Mouse (Mus musculus) heart, postnatal 4 days (tissue): ENCODE data around the gene Defb5. TPM values are rescaled to one million over a fixed set of nuclear protein-coding genes. Genes with fewer than 3 reads are reported as not detected.
"Not testable (repeated sequence)": the region's sequence is repeated elsewhere in the genome, so short reads cannot be mapped to it uniquely, and the experiment has no call there.

Experiments used
- DNase-seq: peaks from one replicate; pipeline ENCODE4 v3.0.0; 2021
- total RNA-seq, 2 experiments: library from RNA; stranded (reverse); gene quantifications; 2 replicates each; pipeline ENCODE4 v1.2.3; 2021

The Defb5 gene
- not detected for total RNA-seq

GRCm38 (mm10) chr8:19247280-19247679, at the start of gene Defb5:
TSS of gene Defb5 (plus strand) at chr8:19247580.
- no peak for DNase-seq

GRCm38 (mm10) chr8:19225161-19225560, 22.2 kb upstream of the Defb5 start, which contains the start of gene Defb6:
TSS of gene Defb6 (plus strand) at chr8:19225478.
- no peak for DNase-seq

GRCm38 (mm10) chr8:19238101-19238500, 9.3 kb upstream of the Defb5 start:
- DNase-seq = no peak

GRCm38 (mm10) chr8:19239616-19240015, 7.8 kb upstream of the Defb5 start, which contains the start of gene Defb46:
TSS of gene Defb46 (plus strand) at chr8:19239916.
- DNase-seq = no peak

- no peak for DNase-seq
These were observed 10.8 kb downstream of the Defb5 start for GRCm38 (mm10) chr8:19258136-19258535.

- DNase-seq = no peak
These were observed 12.3 kb downstream of the Defb5 start for GRCm38 (mm10) chr8:19259667-19260066.

- DNase-seq = not testable (repeated sequence)
These were observed 45.7 kb downstream of the Defb5 start, which contains the start of gene Defb3 for GRCm38 (mm10) chr8:19293060-19293459. TSS of gene Defb3 (plus strand) at chr8:19293360.

GRCm38 (mm10) chr8:19298361-19298760, 51.0 kb downstream of the Defb5 start:
- not testable (repeated sequence) for DNase-seq

Other genes with a start within 250 kb of the Defb5 start
- gene Defb38, start 221.0 kb upstream of the Defb5 start, total RNA-seq = not detected
- not detected for gene Defb39, start 182.8 kb upstream of the Defb5 start, total RNA-seq
- not detected for gene Defb12, start 132.7 kb upstream of the Defb5 start, total RNA-seq
- gene Defb34, start 123.8 kb upstream of the Defb5 start, total RNA-seq = not detected
- gene Gm45826, start 106.8 kb upstream of the Defb5 start, total RNA-seq = not detected
- gene Defb14, start 53.2 kb upstream of the Defb5 start, total RNA-seq = not detected
- not detected for gene Defb4, start 48.9 kb upstream of the Defb5 start, total RNA-seq
- gene Defb6, start 22.1 kb upstream of the Defb5 start, total RNA-seq = not detected
- not detected for gene Defb46, start 7.7 kb upstream of the Defb5 start, total RNA-seq
- not detected for gene Defb3, start 45.8 kb downstream of the Defb5 start, total RNA-seq
- not detected for gene Defb8, start 200.0 kb downstream of the Defb5 start, total RNA-seq
- gene Defb7, start 247.5 kb downstream of the Defb5 start, total RNA-seq = not detected